Mouse (Mus musculus) heart, postnatal 14 days (tissue): ENCODE measurements around the gene Tmem230. TPM values are rescaled to one million over a fixed set of nuclear protein-coding genes. Genes with fewer than 3 reads are reported as not detected.
"Not testable (repeated sequence)": the region's sequence is repeated elsewhere in the genome, so short reads cannot be mapped to it uniquely, and the experiment has no call there.

ENCODE experiments used
- DNase-seq, 2 experiments: peaks; one replicate each; pipeline ENCODE4 v3.0.0; 2021 to 2022
- intact Hi-C: fragments of 180-260 bp; cut with DNase I; formaldehyde crosslinking; loops from one replicate; pipeline ENCODE4 v1.15.1; 2025
- total RNA-seq, 2 experiments: library from RNA; stranded (reverse); gene quantifications; 2 replicates each; pipeline ENCODE4 v1.2.3; 2021

Gene Tmem230
- total RNA-seq, 2 experiments from 2014 or later = 20.2 to 23.7 TPM

DNA sequence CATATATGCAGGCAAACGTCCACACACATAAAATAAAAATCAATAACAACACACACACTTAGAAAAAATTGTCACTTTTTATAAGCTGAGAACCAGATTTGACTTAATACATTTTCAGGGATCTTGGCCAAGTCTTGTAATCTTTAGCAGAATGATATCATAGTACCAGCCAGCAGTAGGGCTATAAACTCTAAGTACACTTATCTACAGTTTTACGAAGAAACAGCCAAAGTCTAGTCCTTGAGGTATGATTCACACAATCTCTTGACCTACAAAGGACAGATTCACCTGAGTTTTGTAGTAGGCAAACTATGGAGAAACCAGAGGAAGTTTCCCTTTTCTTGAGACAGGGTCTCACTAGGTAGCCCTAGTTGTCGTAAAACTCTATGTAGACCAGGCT is 8.2 kb downstream of the Tmem230 start:
- intact Hi-C loops, DNase-seq: not testable (repeated sequence)

DNA sequence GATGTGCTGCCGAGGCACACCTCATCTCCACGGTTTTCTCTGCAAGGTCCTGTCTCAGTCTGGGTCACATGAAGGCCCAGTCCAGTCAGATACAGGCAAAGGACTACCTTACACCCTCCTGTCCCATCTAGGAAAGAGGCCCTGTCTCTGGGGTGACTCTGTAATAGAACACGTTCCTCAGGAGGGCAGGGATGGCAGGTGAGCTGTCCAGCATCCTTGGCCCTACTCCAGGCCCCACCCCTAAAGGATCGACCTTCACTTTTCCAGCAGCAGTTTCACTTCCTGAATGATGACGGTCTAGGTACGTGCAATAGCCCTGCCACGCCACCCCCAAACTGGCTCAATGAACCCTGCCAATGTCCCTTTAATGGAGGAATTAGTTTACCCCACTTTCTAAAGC is 11.6 kb downstream of the Tmem230 start:
- intact Hi-C loops = loop anchor here (2.0 kb wide), 1 partner anchor 415 kb away; no protein-coding TSS in a partner anchor
- DNase-seq = no peak

DNA sequence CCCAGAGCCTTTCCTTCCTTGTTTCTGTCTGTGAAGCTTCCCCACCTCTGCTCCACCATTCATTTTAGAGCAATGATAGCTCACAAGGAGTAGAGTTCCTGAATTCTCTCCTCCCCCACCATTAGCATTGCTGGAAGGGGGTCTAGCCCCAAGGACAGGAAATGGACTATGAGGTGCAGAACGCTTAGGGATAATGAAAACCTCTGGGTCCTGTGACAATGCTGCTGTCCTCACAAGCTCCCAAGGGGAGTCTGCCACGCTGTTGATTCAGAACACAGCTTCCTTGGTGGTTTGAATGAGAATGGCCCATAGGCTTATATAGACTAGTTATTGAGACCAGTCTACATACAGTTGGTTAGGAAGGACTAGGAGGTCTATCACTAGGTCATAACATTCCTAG is 12.3 kb downstream of the Tmem230 start:
- intact Hi-C loops = no loop called here
- no peak for DNase-seq

DNA sequence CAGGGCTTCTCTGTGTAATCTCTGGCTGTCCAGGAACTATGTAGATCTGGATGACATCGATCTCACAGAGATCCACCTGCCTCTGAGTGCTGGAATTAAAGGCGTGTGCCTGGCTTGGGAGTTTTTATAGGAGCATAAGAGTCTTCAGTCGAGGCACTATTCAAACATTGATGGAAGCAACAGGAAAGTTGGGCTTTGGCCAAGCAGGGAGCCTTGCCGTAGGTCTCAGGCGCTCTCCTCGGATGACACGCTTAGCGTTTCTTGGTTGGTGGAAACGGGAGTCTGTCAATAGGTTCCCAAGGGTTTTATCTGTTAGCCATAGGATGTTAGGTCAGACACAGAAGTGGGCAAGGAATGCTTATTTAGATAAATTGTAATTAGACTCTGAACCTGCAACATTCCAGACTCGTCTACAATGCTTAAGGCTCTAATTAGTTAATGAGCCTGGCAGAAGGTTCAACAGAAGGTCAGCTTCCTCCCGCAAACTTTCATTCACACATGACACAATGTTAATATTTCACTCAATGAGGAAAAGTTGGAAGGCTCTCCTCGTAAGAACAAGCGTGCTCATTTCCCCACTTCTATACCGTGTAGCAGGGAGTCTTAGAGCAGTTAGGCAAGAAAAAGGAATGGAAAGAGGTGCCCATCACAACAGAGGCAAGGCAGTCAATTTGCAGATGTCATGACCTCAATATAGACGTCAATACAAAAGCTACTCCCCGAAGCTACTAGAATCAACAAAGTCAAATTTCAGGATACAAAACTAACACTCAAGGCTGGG is 13.4 kb downstream of the Tmem230 start:
- intact Hi-C loops = no loop called here
- no peak for DNase-seq

DNA sequence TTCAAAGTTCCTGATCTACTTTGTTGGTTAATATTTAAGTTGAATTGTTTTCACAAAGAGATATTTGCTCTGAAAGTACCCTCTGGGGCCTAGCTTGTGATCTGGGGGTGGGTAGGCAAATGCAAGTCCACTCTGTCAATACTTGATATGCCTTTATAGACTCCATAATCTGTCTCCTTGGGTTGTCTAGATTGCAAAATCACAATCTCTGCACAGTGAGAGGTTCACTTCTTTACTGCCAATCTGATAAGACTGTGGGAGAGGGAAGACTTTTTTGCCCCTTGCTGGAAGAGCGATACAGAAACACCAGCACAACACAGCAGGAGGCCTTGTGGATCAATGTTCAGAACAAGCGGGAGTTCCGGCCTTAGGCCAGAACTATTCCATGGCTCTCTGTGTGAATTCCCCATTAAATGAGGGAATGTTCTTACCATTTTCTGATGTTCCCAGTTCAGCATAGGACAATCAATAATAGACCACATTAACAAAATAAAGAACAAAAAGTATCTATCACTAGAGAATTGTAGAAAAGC is 15.1 kb downstream of the Tmem230 start:
- no peak for DNase-seq
- intact Hi-C loops = no loop called here

DNA sequence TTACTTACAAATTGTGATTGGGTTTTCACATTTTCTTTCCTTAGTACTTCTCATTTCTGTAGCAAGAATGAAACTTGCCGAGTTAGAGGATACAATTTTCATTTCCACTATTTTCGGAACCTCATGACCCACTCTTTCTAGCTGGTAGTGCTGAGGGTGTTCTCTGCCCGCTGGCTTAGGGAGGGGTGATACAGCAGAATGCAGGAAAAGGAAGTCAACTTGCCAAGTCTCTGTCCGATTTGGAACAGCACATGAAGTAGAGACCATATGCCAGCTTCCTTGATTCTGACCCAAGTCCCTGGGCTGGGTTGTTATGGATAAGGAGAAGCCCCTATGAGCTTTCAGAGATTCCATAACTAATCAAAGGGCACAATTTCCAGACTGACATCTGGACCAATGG is 23.2 kb downstream of the Tmem230 start:
- no peak for DNase-seq
- intact Hi-C loops = no loop called here

DNA sequence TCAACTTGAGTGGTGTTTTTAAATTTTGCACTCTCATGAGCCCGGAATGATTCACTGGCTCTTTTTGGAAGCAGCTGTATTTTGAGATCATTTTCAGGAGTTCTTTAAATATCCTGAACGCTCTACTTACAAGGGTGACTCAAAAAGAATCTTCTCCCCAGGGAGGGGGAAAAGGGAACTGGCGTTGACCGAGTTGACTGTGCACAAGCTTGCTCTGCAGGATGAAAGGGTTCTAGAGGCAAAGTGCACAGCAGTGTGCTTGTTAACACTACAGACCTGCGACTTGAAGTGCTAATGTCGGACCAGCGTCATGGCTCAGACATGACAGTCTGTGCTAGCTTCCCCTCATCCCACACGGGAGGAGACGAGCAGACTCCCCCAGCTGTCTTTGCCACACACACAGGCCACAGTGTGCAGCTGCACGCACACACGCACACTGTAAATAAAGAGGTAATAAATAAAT is 26.0 kb downstream of the Tmem230 start:
- peak; percentile 3 to 16 for DNase-seq
- intact Hi-C loops = no loop called here

DNA sequence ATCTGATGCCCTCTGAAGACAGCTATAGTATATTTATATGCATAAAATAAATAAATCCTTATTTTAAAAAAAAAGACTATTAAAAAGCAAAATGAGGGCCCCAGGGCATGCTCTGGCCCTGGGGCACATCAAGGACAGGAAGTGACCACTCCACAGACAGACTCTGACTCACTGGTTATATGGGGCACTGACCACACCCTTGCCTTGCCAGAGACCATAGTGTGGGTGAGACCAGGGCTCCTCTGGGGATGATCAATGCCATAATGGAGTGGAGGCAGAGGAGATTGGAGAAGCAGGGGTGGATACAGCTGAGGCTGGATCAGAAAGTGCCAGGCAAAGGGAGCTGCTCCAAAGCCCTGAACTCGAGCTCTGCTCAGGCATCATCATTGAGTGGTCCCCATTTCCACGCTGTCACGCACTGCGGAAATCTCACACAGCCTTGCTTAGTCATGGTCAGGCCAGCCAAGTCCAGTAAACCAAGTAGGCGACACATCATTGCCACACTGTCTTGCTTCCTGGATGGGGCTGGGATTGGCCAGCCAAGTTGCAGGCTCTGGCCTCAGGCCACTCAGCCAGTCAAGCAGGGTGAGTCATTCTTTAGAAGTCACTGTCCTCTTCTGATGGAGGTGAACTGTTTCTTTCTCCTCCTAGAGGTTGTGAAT is 35.5 kb downstream of the Tmem230 start:
- intact Hi-C loops = no loop called here
- DNase-seq = peak; percentile 10 to 16

DNA sequence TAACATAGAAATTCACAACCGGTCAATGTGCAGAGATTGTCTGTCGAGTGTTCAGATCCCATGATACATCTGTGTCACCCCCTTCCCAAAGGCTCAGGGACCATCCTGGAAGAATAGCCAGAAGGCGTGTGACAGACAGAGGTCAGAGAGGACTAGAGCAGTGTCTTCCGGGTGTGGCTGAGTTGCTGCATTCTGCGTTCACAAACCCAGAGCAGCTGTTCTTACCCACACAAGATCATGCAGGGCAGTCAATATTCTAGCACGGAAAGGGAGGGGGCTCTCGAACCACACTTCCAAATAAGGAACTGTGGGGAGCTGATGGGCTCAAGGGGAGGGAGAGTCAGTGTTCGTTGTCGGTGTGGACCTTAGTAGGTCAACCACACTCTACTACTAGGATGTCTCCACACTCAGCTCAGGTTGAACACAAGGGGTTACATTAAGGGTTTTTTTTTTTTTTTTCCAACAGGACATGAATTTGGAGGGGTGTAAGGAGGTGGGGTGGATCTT is 36.7 kb downstream of the Tmem230 start:
- intact Hi-C loops = no loop called here
- DNase-seq = no peak

DNA sequence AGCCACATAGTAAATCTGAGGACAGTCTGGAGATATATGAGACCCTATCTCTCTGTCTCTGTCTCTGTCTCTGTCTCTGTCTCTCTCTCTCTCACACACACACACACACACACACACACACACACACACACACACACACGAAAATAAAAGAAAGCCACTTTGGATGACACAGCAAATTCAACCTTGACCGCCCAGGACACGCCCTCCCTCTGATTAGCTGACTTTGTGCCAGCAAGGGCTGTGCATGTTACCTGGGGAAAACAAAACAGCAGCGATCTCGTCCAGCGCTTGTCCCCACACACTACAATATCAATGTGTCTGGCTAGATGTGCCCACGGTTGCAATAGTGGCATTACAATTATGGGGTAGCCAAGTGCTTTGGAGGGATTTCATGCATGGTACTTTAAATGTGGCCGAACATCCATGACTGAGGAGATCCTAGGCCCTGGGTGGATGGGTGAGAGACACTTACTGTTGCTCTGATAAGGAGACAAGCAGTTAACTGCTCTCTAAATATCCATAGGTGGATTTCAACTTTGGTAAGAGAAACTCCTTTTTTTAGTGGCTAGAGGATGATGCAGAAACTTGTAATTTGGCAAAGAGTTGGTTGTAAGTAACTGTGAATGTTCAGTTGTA is 39.2 kb downstream of the Tmem230 start:
- DNase-seq = no peak
- intact Hi-C loops = no loop called here

DNA sequence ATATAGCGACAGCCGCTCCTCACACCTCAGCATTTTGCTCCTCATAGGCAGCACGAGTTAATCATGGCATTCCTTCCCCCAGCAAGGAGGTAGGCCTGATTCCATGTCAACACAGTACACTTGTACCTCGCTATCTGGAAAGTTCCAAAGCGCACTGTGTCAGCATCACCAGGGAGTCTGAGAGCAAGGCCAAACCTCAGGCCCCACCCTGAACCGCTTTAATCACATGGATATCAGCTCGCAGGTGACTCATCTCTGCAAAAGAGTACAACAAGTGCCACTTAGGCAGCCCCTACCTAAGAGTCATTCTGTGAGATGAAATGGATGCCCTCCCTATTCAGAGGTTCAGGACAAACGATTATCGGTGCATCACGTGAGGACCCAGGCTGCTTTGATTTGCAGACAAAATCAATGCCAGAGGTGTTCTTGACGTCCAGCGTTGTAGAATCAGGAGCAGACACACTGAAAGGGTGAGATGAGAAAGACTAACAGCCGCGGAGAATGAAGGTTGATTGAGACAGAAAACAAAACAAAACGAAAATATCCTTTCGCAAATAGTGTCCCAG is 41.2 kb downstream of the Tmem230 start:
- intact Hi-C loops = no loop called here
- DNase-seq = no peak

DNA sequence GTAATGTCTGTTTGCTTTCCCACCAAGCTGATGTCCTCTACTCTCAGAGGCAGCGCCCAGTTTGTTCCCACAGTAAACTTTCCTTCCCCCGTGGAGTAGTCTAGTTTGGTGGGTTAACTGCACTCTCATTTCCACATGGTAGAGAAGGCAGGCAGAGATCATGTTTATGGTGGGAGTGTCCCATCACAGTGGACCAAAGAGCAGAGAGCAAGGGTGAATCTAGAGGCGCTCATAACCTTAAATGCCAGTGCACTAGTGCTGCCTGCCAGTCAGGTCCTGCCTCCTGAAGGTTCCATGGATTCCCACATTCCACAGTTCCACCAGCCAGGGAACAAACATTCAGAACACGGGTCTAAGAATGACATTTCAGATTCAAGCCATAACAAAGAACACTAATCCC is 42.1 kb downstream of the Tmem230 start:
- intact Hi-C loops = no loop called here
- DNase-seq = no peak

DNA sequence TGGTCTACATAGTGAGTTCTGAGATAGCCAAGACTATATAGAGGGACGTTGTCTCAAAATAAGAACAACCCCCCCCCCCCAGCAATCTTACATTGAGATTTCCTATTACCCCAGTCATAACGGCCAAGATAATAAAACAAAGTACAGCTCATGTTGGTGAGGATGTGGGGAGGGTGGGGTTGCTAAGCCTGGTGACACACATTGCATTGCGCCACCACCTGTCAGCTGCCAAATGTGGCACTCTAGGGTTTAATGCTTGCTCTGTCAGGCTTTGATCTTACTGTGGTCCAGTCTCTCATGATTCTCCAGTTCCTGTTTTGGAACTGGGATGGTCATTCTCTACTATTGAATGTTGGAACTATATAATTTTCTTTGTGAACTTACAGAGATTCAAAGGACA is 43.8 kb downstream of the Tmem230 start:
- intact Hi-C loops = no loop called here
- no peak for DNase-seq

DNA sequence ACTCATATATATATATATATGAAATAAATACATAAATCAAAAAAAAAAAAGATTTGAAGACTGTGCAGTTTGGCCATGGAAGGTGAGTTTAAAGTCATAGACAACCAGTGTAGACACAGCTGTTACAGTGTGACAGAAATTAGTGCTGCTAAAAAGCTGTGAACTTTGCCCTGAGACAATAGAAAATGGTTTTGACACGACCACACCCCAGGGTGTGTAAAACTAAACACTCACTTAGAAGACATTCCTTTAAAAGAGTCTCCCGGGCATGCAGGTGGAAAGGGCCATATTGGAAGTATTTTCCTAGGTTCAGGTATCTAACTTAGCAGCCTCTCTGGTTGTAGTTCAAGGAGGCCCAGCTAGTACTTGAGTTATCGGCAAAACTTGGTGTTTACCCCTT is 44.4 kb downstream of the Tmem230 start:
- intact Hi-C loops = no loop called here

DNA sequence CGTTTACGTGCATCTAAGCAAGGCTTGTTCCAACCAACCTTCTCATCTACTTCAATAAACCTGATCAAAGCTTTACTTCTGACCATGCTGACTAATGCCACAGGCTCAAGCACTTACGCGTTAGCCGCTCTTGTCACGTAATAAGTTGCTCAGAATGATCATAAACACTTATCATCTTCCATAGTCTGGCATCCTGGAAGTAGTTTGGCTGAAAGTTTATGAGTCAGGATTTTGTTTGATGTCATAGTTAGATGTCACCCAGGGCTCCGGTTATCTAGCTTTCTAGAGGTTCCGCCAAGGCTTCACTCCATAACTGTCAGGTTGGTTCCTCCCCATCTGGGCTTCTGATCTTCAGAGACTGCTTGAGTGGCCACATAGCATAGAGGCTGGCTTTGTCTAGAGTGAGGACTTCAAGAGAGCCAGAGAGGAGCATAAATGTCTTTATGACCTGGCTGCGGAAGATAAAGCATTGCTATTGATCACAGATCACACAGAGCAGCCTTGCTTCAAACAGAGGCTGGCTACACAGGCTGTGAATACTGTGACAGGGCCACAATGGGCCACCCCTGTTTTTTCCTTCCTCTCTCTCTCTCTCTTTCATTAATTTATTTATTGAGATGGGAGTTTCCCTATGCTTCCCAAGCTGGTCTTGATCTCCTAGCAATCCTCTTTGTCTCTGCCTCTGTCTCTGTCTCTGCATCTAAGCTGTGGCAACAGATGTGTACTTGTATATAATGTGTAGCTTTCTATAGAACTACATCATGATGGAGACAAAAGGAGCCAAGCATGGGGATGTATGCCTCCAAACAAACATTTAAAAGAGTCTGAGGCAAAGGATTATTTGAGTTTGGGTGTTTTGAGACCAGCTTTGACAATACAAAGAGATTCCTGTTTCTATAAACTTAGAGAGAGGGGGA is 49.3 kb downstream of the Tmem230 start:
- DNase-seq = no peak
- intact Hi-C loops = no loop called here

More for the DNA sequence above, 44.4 kb downstream of the Tmem230 start:
- DNase-seq = no peak

DNA sequence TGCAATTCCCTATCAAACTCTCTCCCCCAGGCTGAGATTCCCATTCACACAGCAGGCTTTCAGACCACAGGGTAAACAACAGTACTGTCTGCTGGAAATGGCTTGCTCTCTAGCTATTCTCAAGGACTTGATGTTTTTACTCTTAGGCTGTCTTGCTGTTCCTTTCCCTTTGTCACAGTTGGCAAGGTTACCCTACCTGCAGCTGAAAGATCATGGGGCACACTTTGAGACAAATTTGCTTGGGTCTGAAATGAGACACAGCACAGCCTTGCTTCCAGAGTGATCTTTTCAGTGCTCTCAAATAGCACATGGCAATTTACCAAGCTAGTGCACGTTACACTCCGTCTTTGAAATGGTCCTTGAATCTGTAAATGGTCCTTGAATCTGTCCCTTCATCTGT is 52.0 kb downstream of the Tmem230 start:
- intact Hi-C loops = no loop called here

DNA sequence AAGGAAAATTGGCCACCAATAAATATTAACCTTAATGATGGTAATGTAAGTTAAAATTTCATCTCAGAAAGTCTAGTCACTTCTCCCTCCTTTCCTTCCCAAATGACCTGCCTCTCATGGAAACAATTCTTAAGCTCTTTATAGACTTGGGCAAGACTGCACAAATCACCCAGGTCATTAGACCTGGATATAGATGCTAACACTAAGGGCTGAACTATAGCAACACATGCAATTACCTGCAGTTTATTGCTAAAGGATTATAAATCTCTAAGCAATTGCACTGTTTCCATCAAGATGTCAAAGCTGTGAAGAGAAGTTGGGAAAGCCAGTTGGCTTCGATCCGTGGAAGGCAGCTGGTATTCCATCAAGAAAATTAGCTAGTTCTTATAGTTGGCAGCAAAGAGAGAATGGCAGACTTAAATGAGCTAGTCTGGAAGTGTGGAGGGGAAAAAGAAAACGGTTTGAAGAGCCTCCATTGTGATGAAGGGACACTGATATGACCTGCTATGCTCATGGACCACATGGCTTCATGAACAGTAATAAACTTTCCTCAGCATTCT is 56.9 kb downstream of the Tmem230 start:
- no peak for DNase-seq
- intact Hi-C loops = no loop called here

More for the DNA sequence above, 52.0 kb downstream of the Tmem230 start:
- no peak for DNase-seq
